Mouse (Mus musculus) ES-E14 (cell line): Measurements from ENCODE around the gene Car4. TPM values are rescaled to one million over a fixed set of nuclear protein-coding genes. Genes with fewer than 3 reads are reported as not detected.

Source experiments
- DNase-seq: peaks from one replicate; pipeline ENCODE4 v3.0.0-alpha.2; 2013; ENCODE audit warnings: low read depth, low spot score
- H3K27ac ChIP-seq: 2 replicates; pipeline ENCODE4 v1.5.1; 2012; ENCODE audit warnings: low read depth, mild to moderate bottlenecking, low read length, moderate library complexity, mixed read lengths; ENCODE audit not compliant: poor library complexity, insufficient read depth, severe bottlenecking
- H3K36me3 ChIP-seq: 2 replicates; pipeline ENCODE4 v1.6.1; 2012; ENCODE audit warnings: mild to moderate bottlenecking, low read length, moderate library complexity, mixed read lengths; ENCODE audit not compliant: control insufficient read depth, poor library complexity, insufficient read depth, severe bottlenecking
- H3K4me1 ChIP-seq, 2 experiments: fragments of 150-350 bp in 1 of 2; sonication (generic) in 1 of 2; 2 replicates each; pipeline ENCODE4 v1.6.1; 2012; ENCODE audit warnings: low read length in 2 of 2, mild to moderate bottlenecking in 1 of 2, mixed read lengths in 1 of 2; ENCODE audit not compliant: control insufficient read depth in 2 of 2, insufficient read depth in 2 of 2, poor library complexity in 1 of 2
- H3K4me3 ChIP-seq, 2 experiments: fragments of 150-350 bp in 1 of 2; sonication (generic) in 1 of 2; 2 replicates each; pipeline ENCODE4 v1.5.1; 2012; ENCODE audit warnings: low read length in 2 of 2, low read depth in 1 of 2, mild to moderate bottlenecking in 1 of 2, mixed read lengths in 1 of 2; ENCODE audit not compliant: insufficient read depth in 1 of 2, poor library complexity in 1 of 2, severe bottlenecking in 1 of 2
- H3K9ac ChIP-seq: 2 replicates; pipeline ENCODE4 v1.6.1; 2012; ENCODE audit warnings: low read depth, mild to moderate bottlenecking, low read length, mixed read lengths; ENCODE audit not compliant: poor library complexity, insufficient read depth, severe bottlenecking
- H3K9me3 ChIP-seq: fragments of 150-350 bp; sonication (generic); 2 replicates; pipeline ENCODE4 v1.6.1; 2012; ENCODE audit warnings: low read depth, mild to moderate bottlenecking, low read length; ENCODE audit not compliant: control insufficient read depth, insufficient read depth
- CHD2 ChIP-seq: IDR thresholded peaks from 2 replicates; pipeline ENCODE4 v1.6.1; 2014; ENCODE audit warnings: mild to moderate bottlenecking, low read depth, low read length, inconsistent platforms
- HCFC1 ChIP-seq: IDR thresholded peaks from 2 replicates; pipeline ENCODE4 v1.6.1; 2012; ENCODE audit warnings: low read length, inconsistent platforms, borderline replicate concordance; ENCODE audit not compliant: insufficient read depth
- MAFK ChIP-seq: IDR thresholded peaks from 2 replicates; pipeline ENCODE4 v1.6.1; 2014; ENCODE audit warnings: mild to moderate bottlenecking, low read depth, low read length, inconsistent platforms; ENCODE audit not compliant: insufficient read depth
- ZC3H11A ChIP-seq: IDR thresholded peaks from 2 replicates; pipeline ENCODE4 v1.6.1; 2012; ENCODE audit warnings: low read depth, mild to moderate bottlenecking, inconsistent platforms, low read length, borderline replicate concordance
- ZNF384 ChIP-seq: IDR thresholded peaks from 2 replicates; pipeline ENCODE4 v1.6.1; 2012; ENCODE audit warnings: low read depth, low read length, inconsistent platforms
- in situ Hi-C, 2 experiments: fragments of 600-800 bp; cut with MboI; formaldehyde crosslinking; loops; one replicate each; pipeline ENCODE4 v1.15.1; 2025; ENCODE audit warnings: low sequenced_read_pairs in 2 of 2, inconsistent platforms in 1 of 2; ENCODE audit not compliant: unreplicated experiment in 2 of 2
- total RNA-seq: library from RNA; depleted of rRNA; stranded (reverse); fragments of 300-350 nt; gene quantifications from 2 replicates; pipeline ENCODE4 v1.2.3, GENCODE M21; 2012

Car4 gene
- total RNA-seq, 1 experiment: 17.3 TPM

DNA sequence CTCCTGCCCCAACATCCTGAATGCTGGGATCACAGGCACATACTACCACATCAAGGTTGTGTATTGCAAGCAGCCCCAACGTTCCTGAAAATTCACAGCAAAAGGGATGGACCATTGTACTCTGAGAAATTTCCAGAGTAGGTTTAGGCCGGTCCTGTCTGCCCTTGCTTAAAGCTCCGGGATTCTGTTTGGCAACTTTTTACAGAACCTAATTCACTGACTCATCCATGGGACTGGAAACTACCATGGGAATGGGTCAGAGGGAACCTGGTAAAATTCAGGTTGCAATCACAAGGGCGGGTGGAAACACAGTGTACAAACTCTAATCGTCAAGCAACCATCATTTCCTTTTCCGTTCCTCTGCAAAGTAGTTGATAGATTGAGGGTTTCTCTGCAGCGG lies 37.6 kb upstream of the Car4 start:
- peaks cover 0 to 2% of the 10 kb centered on the region in 2 experiments; a peak in 1 of 4 replicates for H3K4me1 ChIP-seq
- no peak overlapping the region for H3K4me3 ChIP-seq
- H3K9ac ChIP-seq: no peak overlapping the region
- TF ChIP-seq MAFK (no peak), ZNF384 (no peak)
- H3K9me3 ChIP-seq: no peaks in the 10 kb centered on the region
- in situ Hi-C loops: loop anchor here in 1 of 2 experiments (5.0 kb wide), 1 partner anchor 62 kb away; no protein-coding TSS in a partner anchor
- H3K27ac ChIP-seq: no peak overlapping the region
- DNase-seq: no peak
- H3K36me3 ChIP-seq: no peaks in the 10 kb centered on the region

DNA sequence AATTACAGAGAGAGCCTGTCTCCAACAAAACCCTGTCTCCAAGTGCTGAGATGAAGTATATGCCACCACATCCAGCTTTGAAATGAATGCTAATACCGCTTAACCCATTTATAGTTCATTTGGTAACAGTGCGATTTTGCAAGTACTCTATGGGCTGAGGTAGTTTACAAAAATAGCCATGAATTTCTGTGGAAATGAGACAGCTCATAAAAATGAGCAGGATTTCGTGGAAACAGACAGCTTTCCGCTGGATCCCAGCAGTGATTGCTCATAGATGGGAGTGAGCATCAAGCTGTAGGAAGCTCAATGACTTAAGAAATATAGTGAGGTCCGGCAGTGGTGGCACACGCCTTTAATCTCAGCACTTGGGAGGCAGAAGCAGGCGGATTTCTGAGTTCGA lies 36.6 kb upstream of the Car4 start:
- Histone ChIP-seq H3K9ac (no peak overlapping the region), H3K4me3 (no peak overlapping the region), H3K27ac (no peak overlapping the region), H3K9me3 (no peaks in the 10 kb centered on the region), H3K4me1 (peaks cover 0 to 2% of the 10 kb centered on the region in 2 experiments; a peak in 1 of 4 replicates), H3K36me3 (no peaks in the 10 kb centered on the region)
- in situ Hi-C loops: no loop called here
- DNase-seq: no peak
- no peak for TF ChIP-seq ZNF384
- TF ChIP-seq ZC3H11A: no peak
- no peak for TF ChIP-seq MAFK
- TF ChIP-seq CHD2: no peak
- TF ChIP-seq HCFC1: no peak

DNA sequence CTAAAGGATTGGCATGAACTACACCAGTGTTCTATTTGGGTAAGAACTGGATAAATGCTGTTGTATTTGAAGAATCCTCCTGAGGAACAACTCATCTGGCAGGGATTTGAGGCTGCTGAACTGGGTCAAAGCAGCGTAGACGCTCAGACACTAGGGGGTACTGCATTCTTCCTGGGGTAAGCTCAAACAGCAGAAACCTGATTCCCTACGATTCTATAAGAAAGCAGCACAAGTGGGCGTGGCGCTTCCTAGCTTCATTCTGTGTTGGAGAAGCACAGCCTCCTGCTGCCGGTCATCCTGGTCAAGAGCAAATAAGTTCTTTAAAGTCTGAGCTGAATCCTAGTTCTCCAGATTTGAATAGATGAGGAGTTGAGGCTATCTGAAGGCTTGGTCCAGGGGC lies 25.3 kb upstream of the Car4 start:
- TF ChIP-seq MAFK: no peak
- no peak for TF ChIP-seq ZNF384
- TF ChIP-seq CHD2: no peak
- no peak for TF ChIP-seq HCFC1
- no peak for TF ChIP-seq ZC3H11A
- in situ Hi-C loops: no loop called here
- Histone ChIP-seq H3K4me1 (peaks cover 0 to 3% of the 10 kb centered on the region in 2 experiments; a peak in 2 of 4 replicates), H3K4me3 (no peak overlapping the region), H3K9me3 (no peaks in the 10 kb centered on the region), H3K36me3 (no peaks in the 10 kb centered on the region), H3K9ac (no peak overlapping the region), H3K27ac (no peak overlapping the region)
- no peak for DNase-seq

DNA sequence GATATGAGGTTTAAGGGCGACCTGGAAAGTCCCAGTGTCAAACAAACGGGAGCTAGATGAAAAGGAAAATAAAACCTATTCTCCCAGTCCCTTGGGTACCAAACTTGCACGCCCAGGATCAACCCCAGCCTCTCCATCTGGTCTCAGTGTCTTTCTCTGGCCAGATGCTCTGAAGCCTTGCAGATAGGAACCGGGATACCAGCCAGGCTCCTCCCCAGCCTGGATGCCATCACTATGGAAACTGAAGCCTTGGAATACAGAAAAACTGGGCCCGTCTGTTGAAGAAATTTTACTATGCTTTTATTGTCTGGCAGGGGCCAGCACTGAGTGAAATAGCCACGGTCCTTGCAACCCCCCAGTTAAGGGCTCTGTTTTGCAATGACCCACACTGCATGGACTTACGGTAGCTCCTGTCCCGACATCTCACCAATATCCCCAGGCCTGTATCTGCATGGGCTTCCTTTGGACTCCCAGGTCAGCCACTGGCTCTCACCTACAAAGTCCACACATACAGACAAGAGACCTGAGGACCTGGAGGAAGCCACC lies 18.0 kb upstream of the Car4 start:
- no peaks in the 10 kb centered on the region for H3K36me3 ChIP-seq
- H3K4me1 ChIP-seq: no peaks in the 10 kb centered on the region; a peak in 2 of 4 replicates
- H3K27ac ChIP-seq: no peak overlapping the region
- H3K9me3 ChIP-seq: no peaks in the 10 kb centered on the region
- no peak overlapping the region for H3K4me3 ChIP-seq
- in situ Hi-C loops: no loop called here
- no peak overlapping the region for H3K9ac ChIP-seq
- DNase-seq: no peak
- TF ChIP-seq ZNF384: no peak
- no peak for TF ChIP-seq MAFK
- no peak for TF ChIP-seq CHD2

DNA sequence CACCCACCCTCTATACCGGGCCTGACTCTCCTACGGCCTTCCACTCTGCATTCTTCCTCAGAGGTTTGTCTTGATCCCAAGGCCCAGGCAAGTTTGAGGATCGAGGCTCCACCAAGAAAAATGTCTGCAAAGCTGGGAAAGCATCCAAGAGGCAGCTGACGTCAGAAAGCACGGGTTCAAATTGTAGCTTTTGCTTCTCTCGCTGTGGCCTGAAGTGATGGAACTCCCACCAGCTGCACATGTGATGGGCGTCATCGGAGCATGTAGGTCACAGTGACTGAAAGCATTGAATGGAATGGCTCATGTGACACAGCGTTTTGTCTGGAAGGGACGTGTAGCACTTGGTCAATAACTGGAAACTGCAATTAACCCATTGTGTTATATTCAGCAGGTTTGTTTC lies 17.4 kb upstream of the Car4 start:
- no peak for TF ChIP-seq HCFC1
- TF ChIP-seq MAFK: no peak
- no peak for TF ChIP-seq ZNF384
- TF ChIP-seq ZC3H11A: no peak
- no peak for TF ChIP-seq CHD2
- Histone ChIP-seq H3K4me3 (no peak overlapping the region), H3K36me3 (no peaks in the 10 kb centered on the region), H3K27ac (no peak overlapping the region), H3K9ac (no peak overlapping the region), H3K4me1 (no peaks in the 10 kb centered on the region; a peak in 2 of 4 replicates), H3K9me3 (no peaks in the 10 kb centered on the region)
- DNase-seq: no peak
- in situ Hi-C loops: no loop called here
